Mouse (Mus musculus) ZHBTc4 (cell line): ENCODE measurements around the gene Scgb2b17.
"Not testable (repeated sequence)": the region's sequence is repeated elsewhere in the genome, so short reads cannot be mapped to it uniquely, and the experiment has no call there.

ENCODE experiments used
- DNase-seq: peaks from one replicate; pipeline ENCODE4 v3.0.0-alpha.2; 2011; ENCODE audit warnings: low read depth, low spot score

Scgb2b17 gene

DNA sequence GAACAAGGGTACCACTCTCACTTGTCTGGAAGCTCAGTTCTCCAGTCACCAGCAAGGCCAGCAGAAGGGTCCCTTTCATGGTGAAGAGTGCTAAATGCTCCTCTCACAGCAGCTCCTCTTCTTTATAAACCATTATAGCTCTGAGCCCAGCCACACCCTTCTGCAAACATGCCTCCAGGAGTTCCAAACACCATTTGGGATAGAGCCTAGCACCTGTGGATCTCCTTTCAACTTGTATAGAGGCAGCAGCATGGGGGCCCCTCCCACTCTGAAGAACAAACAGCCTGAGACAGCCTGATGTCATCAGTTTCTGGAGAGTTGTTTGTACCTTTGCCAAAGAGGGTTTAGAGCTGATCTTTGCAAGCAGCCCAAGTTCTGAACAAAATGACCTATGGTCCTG, at the start of gene Scgb2b17:
Scgb2b17 (minus strand) TSS at position 101 of the 400 bp plus-strand sequence.
- not testable (repeated sequence) for DNase-seq

DNA sequence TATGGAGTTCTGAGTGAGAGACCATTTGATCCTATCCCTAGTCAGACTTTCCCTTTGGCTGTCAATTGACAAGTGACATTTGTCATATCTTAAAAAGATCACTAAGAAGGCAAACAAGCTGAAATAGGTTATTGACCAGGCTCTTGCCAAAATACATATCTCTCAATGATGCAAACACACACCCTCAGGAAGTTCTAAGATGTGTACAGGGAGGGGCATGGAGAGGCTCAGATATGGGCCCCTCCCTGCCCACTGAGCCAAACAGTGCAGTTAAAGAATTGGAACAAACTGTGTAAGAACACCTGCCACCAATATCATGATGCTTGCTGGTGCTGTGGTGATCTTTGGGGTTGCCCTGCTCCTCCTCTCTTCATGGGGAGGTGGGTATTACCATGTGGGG, 6.8 kb upstream of the Scgb2b17 start, which contains the start of gene Scgb1b17:
Scgb1b17 (plus strand) TSS at position 301 of the 400 bp plus-strand sequence.
- not testable (repeated sequence) for DNase-seq
